Mouse (Mus musculus): ENCODE results near the gene Echdc2. TPM values are rescaled to one million over a fixed set of nuclear protein-coding genes. Genes with fewer than 3 reads are reported as not detected.

The Echdc2 gene
- polyA plus RNA-seq, 1 experiment = 228 TPM

- DNase-seq (ENCODE audit: low read depth) = no peak
Measured at GRCm38 (mm10) chr4:108199236-108199635, 34.0 kb downstream of the Echdc2 start.

- no peak for DNase-seq (ENCODE audit: low read depth)
Measured at GRCm38 (mm10) chr4:108204629-108205028, 39.4 kb downstream of the Echdc2 start.

DNA sequence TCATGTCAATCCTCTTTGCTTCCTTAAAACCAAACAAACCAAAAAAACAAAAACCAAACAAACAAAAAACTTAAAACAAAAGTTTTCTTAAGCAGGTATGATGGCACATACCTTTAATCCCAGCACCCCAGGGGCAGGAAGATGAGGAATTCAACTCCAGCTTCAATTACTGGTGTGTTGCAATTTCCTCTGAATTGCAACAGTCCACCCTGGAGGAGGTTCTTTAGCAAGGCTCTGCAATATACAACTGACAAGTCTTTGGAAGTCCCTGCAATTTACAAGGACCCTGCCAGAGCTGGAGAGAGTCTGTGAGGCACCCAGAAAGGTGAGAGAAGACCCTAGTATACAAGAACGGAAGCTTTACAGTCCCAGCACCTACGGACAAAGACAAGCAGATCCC, 47.8 kb downstream of the Echdc2 start:
- peak; percentile 93 for DNase-seq (ENCODE audit: low read depth)

GRCm38 (mm10) chr4:108217332-108218179, 52.3 kb downstream of the Echdc2 start, which contains the start of gene Zyg11a:
Gene Zyg11a (minus strand): TSS chr4:108218048.
- no peak for DNase-seq (ENCODE audit: low read depth)

DNA sequence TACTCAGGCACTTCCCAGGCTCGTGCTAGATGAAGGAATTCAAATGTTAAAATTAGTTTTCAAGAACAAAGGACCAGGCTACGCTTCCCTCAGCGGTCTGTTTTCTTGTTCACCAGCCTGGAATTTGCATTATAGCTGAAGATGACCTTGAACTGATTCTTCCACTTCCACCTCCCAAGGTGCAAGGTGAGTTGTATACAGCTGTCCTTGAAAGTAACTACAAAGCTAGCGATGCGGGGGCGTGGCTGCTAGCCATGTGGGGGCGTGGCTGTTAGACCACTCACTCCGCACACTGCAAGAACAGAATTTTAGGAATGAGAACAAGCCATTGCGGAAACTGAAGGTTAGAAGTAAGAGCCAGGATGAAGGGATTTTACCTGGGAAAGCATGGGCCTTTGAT, 53.8 kb downstream of the Echdc2 start:
- no peak for DNase-seq (ENCODE audit: low read depth)

DNA sequence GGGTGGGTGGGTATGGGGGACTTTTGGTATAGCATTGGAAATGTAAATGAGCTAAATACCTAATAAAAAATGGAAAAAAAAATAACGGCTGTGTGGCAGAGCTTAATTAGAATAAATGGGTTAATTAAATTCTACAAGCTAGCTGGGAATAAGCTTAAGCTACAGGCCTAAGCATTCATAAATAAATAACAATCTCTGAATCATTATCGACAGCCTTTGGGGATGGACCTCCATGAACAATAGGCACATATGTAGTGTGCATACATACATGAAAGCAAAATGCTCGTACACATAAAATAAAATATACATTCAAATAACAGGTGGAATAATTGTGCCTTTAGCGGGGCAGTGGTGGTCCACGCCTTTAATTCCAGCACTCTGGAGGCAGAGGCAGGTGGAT, 57.3 kb downstream of the Echdc2 start:
- DNase-seq (ENCODE audit: low read depth) = no peak

- peak; percentile 97 for DNase-seq (ENCODE audit: low read depth)
Measured at GRCm38 (mm10) chr4:108225341-108225872, 60.2 kb downstream of the Echdc2 start.

Other genes with a start within 250 kb of the Echdc2 start
- 83.1 and 87.7 TPM in 2 replicates for gene Cpt2, start 241.8 kb upstream of the Echdc2 start, polyA plus RNA-seq (2012; rRNA removed)
- gene Slc1a7, start 197.1 kb upstream of the Echdc2 start, polyA plus RNA-seq (2012; rRNA removed) = 0.19 and 0.27 TPM in 2 replicates
- 48.5 and 74.4 TPM in 2 replicates for gene Podn, start 69.0 kb upstream of the Echdc2 start, polyA plus RNA-seq (2012; rRNA removed)
- gene Scp2, start 20.4 kb upstream of the Echdc2 start, polyA plus RNA-seq (2012; rRNA removed) = 446 and 537 TPM in 2 replicates
- 3.9 and 4.5 TPM in 2 replicates for gene Zyg11a, start 52.6 kb downstream of the Echdc2 start, polyA plus RNA-seq (2012; rRNA removed)
- 11.5 and 12.1 TPM in 2 replicates for gene Zyg11b, start 135.7 kb downstream of the Echdc2 start, polyA plus RNA-seq (2012; rRNA removed)
- 14.3 and 15.2 TPM in 2 replicates for gene Coa7, start 162.7 kb downstream of the Echdc2 start, polyA plus RNA-seq (2012; rRNA removed)
- 0.79 and 1.3 TPM in 2 replicates for gene Shisal2a, start 217.9 kb downstream of the Echdc2 start, polyA plus RNA-seq (2012; rRNA removed)
- gene Gpx7, start 241.5 kb downstream of the Echdc2 start, polyA plus RNA-seq (2012; rRNA removed) = 29.4 and 31.5 TPM in 2 replicates